In the genomic region with DNA sequence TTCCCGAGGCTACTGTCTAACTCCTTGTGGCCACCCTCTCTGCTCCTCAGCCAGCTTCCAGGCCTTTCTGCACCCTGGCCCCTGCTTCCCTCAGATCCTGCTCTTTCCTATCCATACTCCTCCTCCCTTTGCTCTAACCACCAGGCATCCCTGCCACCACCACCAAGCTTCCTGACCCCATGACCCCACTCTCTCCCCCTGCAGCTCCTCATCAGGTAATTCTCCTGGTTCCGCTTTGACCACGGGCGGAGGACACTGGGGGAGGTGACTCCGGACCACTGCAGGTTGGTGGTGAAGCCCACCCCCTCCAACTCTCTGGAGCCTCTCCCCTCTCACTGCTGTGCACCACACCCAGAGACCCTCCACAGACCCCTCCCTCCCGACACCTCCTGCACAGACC, we compare ENCODE assay signal across 19 mouse cellular contexts. TPM values are rescaled to one million over a fixed set of nuclear protein-coding genes. Genes with fewer than 3 reads are reported as not detected.
DNase-seq lines count a peak whose midpoint lies in the region; TF ChIP-seq lines count a peak whose summit lies in the region.
"Had no signal": no experiment of that assay in that cellular context is flagged by ENCODE, and none has a peak within 500 bp of the region (broad histone marks: within the 10 kb centered on the region; RNA-seq: fewer than 3 reads in every experiment).

No protein-coding gene starts in this region.

- peak; percentile 74 for DNase-seq in heart, embryonic 10.5 days (ENCODE audit: low spot score)
- no peak for DNase-seq in heart, adult 11 months
- DNase-seq in left cerebral cortex, adult 2 months (ENCODE audit: extremely low spot score in 1 of 2, low spot score in 2 of 2): no peak
- no peak for DNase-seq in left cerebral cortex, adult 18-20 months (ENCODE audit: low spot score in 2 of 2)
- no peak for DNase-seq in kidney, postnatal 36 days
- DNase-seq: adrenal gland, adult 2 months; adrenal gland, postnatal 10 days; adrenal gland, postnatal 25 days; cerebellum, adult 11 months; cerebellum, adult 18-20 months; cerebellum, adult 8-10 months; cerebellum, postnatal 10 days; cerebellum, postnatal 36 days; forebrain, postnatal 0 days had no signal

- H3K4me1 ChIP-seq in heart, embryonic 10.5 days: peaks cover 19% of the 10 kb centered on the region
- H3K4me1 ChIP-seq in olfactory bulb, adult 2 months (ENCODE audit: control insufficient read depth, insufficient read depth, low read length): peaks cover 44% of the 10 kb centered on the region

- WGBS in heart, embryonic 10.5 days: 86% methylated on average over 6 of the region's 6 CpGs
- 90% methylated on average over 6 of the region's 6 CpGs for WGBS in olfactory bulb, adult 2 months

- no peak overlapping the region for H3K27ac ChIP-seq in heart, embryonic 10.5 days
- peak overlapping the region; percentile 83 for H3K27ac ChIP-seq in left cerebral cortex, adult 2 months
- H3K27ac ChIP-seq in olfactory bulb, adult 2 months (ENCODE audit: insufficient read depth, low read depth, low read length): peak overlapping the region; percentile 94
- H3K27ac ChIP-seq: embryonic facial prominence, embryonic 10.5 days; embryonic facial prominence, embryonic 12.5 days; forebrain, embryonic 13.5 days; forebrain, embryonic 15.5 days had no signal

- no peak overlapping the region for H3K4me3 ChIP-seq in heart, embryonic 10.5 days
- no peak overlapping the region for H3K4me3 ChIP-seq in left cerebral cortex, adult 2 months
- H3K4me3 ChIP-seq in olfactory bulb, adult 2 months (ENCODE audit: insufficient read depth, low read depth, low read length): no peak overlapping the region
- H3K4me3 ChIP-seq: embryonic facial prominence, embryonic 10.5 days; embryonic facial prominence, embryonic 12.5 days; forebrain, embryonic 13.5 days; forebrain, embryonic 15.5 days had no signal

- no peaks in the 10 kb centered on the region for H3K9me3 ChIP-seq in heart, embryonic 10.5 days
- H3K9me3 ChIP-seq: embryonic facial prominence, embryonic 10.5 days; embryonic facial prominence, embryonic 12.5 days; forebrain, embryonic 13.5 days; forebrain, embryonic 15.5 days had no signal

- no peaks in the 10 kb centered on the region for H3K27me3 ChIP-seq in heart, embryonic 10.5 days (ENCODE audit: insufficient read depth, poor library complexity, severe bottlenecking)
- H3K27me3 ChIP-seq: embryonic facial prominence, embryonic 12.5 days; forebrain, embryonic 13.5 days; forebrain, embryonic 15.5 days had no signal

- intact Hi-C loops in left cerebral cortex, adult 2 months (cut with DNase I): no loop called here

- TF ChIP-seq CTCF in left cerebral cortex, adult 2 months (IDR thresholded peaks at IDR 0.05): no peak
- TF ChIP-seq CTCF in olfactory bulb, adult 2 months (IDR thresholded peaks at IDR 0.05; ENCODE audit: insufficient read depth, low read depth, low read length): no peak

- peaks cover 63% of the 10 kb centered on the region for H3K36me3 ChIP-seq in heart, embryonic 10.5 days

- no peak for TF ChIP-seq POLR2A in olfactory bulb, adult 2 months (IDR thresholded peaks at IDR 0.05; ENCODE audit: insufficient read depth, low read depth, low read length)

RNA-seq across cellular contexts. Expression of a gene that starts 5.5 kb away (rescaled TPM):
- polyA plus RNA-seq in heart, embryonic 10.5 days (2016; fragmentation: Nextera tagmentation; extraction: Ambion mirVana): 12.5 and 14.6 TPM in 2 replicates
- 10 to 100 TPM; 16.3 to 18.3 TPM for total RNA-seq in left cerebral cortex, adult 2 months (2021)
- total RNA-seq in left cerebral cortex, adult 18-20 months (2021): 10 to 100 TPM; 16.2 to 16.4 TPM
- polyA plus RNA-seq in olfactory bulb, adult 2 months (2012; ENCODE audit: insufficient read depth, insufficient read length, low replicate concordance, missing spikeins): 109 TPM in 1 of 2 replicates, not detected in the other

RNA-seq across cellular contexts. Expression of a gene that starts 26.4 kb away (rescaled TPM):
- 0.86 and 1.6 TPM in 2 replicates for polyA plus RNA-seq in heart, embryonic 10.5 days (2016; fragmentation: Nextera tagmentation; extraction: Ambion mirVana)
- total RNA-seq in left cerebral cortex, adult 2 months (2021): 100 to 1,000 TPM; 452 to 471 TPM
- 100 to 1,000 TPM; 348 to 362 TPM for total RNA-seq in left cerebral cortex, adult 18-20 months (2021)
- 50.4 and 503 TPM in 2 replicates for polyA plus RNA-seq in olfactory bulb, adult 2 months (2012; ENCODE audit: insufficient read depth, insufficient read length, low replicate concordance, missing spikeins)

RNA-seq across cellular contexts. Expression of a gene that starts 28.1 kb away (rescaled TPM):
- 155 and 167 TPM in 2 replicates for polyA plus RNA-seq in heart, embryonic 10.5 days (2016; fragmentation: Nextera tagmentation; extraction: Ambion mirVana)
- total RNA-seq in left cerebral cortex, adult 2 months (2021): 100 to 1,000 TPM; 103 to 110 TPM
- total RNA-seq in left cerebral cortex, adult 18-20 months (2021): 100 to 1,000 TPM in 1 of 2 experiments, 10 to 100 TPM in 1; 97.8 to 103 TPM
- polyA plus RNA-seq in olfactory bulb, adult 2 months (2012; ENCODE audit: insufficient read depth, insufficient read length, low replicate concordance, missing spikeins): not detected in 2 replicates

RNA-seq across cellular contexts. Expression of a gene that starts 34.6 kb away (rescaled TPM):
- polyA plus RNA-seq in heart, embryonic 10.5 days (2016; fragmentation: Nextera tagmentation; extraction: Ambion mirVana): 6.0 and 7.3 TPM in 2 replicates
- total RNA-seq in left cerebral cortex, adult 2 months (2021): 10 to 100 TPM; 33.8 to 39.5 TPM
- total RNA-seq in left cerebral cortex, adult 18-20 months (2021): 10 to 100 TPM; 39.5 to 46.7 TPM
- not detected in 2 replicates for polyA plus RNA-seq in olfactory bulb, adult 2 months (2012; ENCODE audit: insufficient read depth, insufficient read length, low replicate concordance, missing spikeins)

RNA-seq across cellular contexts. Expression of a gene that starts 50.6 kb away (rescaled TPM):
- 6.7 and 8.3 TPM in 2 replicates for polyA plus RNA-seq in heart, embryonic 10.5 days (2016; fragmentation: Nextera tagmentation; extraction: Ambion mirVana)
- 1 to 10 TPM; 3.3 to 4.6 TPM for total RNA-seq in left cerebral cortex, adult 2 months (2021)
- 1 to 10 TPM; 3.4 to 3.7 TPM for total RNA-seq in left cerebral cortex, adult 18-20 months (2021)
- polyA plus RNA-seq in olfactory bulb, adult 2 months (2012; ENCODE audit: insufficient read depth, insufficient read length, low replicate concordance, missing spikeins): not detected in 2 replicates
